Mouse (Mus musculus): ENCODE results near the gene Ntng2. TPM values are rescaled to one million over a fixed set of nuclear protein-coding genes. Genes with fewer than 3 reads are reported as not detected.

Ntng2 gene
- polyA plus RNA-seq (2012; rRNA removed; ENCODE audit: low replicate concordance) = 35.3 and 75.6 TPM in 2 replicates

GRCm38 (mm10) chr2:29252599-29253204 is at the start of gene Ntng2:
Gene Ntng2, minus strand, starts transcription at chr2:29253005.

Other genes starting within 250 kb of the Ntng2 start
- gene Cfap77, start 197.9 kb downstream of the Ntng2 start, polyA plus RNA-seq (2012; rRNA removed; ENCODE audit: low replicate concordance) = 0.26 and 0.68 TPM in 2 replicates
- 4.9 and 9.9 TPM in 2 replicates for gene Ttf1, start 192.7 kb downstream of the Ntng2 start, polyA plus RNA-seq (2012; rRNA removed; ENCODE audit: low replicate concordance)
- 6.6 and 10.5 TPM in 2 replicates for gene Setx, start 128.8 kb downstream of the Ntng2 start, polyA plus RNA-seq (2012; rRNA removed; ENCODE audit: low replicate concordance)
- gene Med27, start 93.8 kb upstream of the Ntng2 start, polyA plus RNA-seq (2012; rRNA removed; ENCODE audit: low replicate concordance) = 35.1 and 44.4 TPM in 2 replicates